In the genomic region with DNA sequence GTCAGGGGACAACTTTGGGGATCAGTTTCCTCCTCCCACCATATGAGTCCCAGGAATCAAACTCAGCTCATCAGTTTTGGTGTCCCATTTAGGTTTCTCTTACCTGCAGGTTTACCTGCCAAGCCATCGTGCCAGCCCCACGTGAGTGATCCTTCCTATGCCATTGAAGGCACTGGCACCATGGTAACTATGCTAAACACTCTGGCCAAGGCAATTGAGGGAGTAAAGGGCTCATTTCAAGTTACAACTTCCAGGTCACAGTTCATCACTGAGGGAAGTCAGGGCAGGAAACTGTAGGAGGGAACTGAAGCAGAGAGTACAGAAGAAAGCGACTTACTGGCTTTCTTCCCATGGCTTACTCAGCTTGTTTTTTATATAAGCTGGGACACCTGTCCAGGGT, we compare ENCODE assay signal across 26 mouse cellular contexts. TPM values are rescaled to one million over a fixed set of nuclear protein-coding genes. Genes with fewer than 3 reads are reported as not detected.
"Had no signal": no experiment of that assay in that cellular context is flagged by ENCODE, and none has a peak within 500 bp of the region (broad histone marks: within the 10 kb centered on the region; RNA-seq: fewer than 3 reads in every experiment).

No protein-coding gene starts in this region.

- H3K9ac ChIP-seq: embryonic facial prominence, embryonic 12.5 days; embryonic facial prominence, embryonic 13.5 days; embryonic facial prominence, embryonic 15.5 days; forebrain, embryonic 12.5 days; forebrain, embryonic 13.5 days; forebrain, embryonic 15.5 days; forebrain, postnatal 0 days had no signal

- H3K36me3 ChIP-seq: embryonic facial prominence, embryonic 10.5 days; embryonic facial prominence, embryonic 12.5 days; embryonic facial prominence, embryonic 13.5 days; embryonic facial prominence, embryonic 15.5 days; forebrain, embryonic 10.5 days; forebrain, embryonic 12.5 days; forebrain, embryonic 15.5 days had no signal

- H3K4me3 ChIP-seq: embryonic facial prominence, embryonic 10.5 days; embryonic facial prominence, embryonic 12.5 days; embryonic facial prominence, embryonic 13.5 days; embryonic facial prominence, embryonic 15.5 days; erythroblast, embryonic 14.5 days; forebrain, embryonic 10.5 days; forebrain, embryonic 12.5 days; forebrain, embryonic 13.5 days; forebrain, embryonic 15.5 days; gastrocnemius, adult 2 months; heart, adult 2 months had no signal

- H3K4me2 ChIP-seq: embryonic facial prominence, embryonic 12.5 days; embryonic facial prominence, embryonic 13.5 days; embryonic facial prominence, embryonic 15.5 days; forebrain, embryonic 12.5 days; forebrain, embryonic 13.5 days; forebrain, embryonic 15.5 days had no signal

- H3K9me3 ChIP-seq: embryonic facial prominence, embryonic 10.5 days; embryonic facial prominence, embryonic 12.5 days; embryonic facial prominence, embryonic 13.5 days; embryonic facial prominence, embryonic 15.5 days; forebrain, embryonic 10.5 days; forebrain, embryonic 12.5 days; forebrain, embryonic 13.5 days; forebrain, embryonic 15.5 days had no signal

- H3K27me3 ChIP-seq: embryonic facial prominence, embryonic 12.5 days; embryonic facial prominence, embryonic 13.5 days; embryonic facial prominence, embryonic 15.5 days; forebrain, embryonic 15.5 days had no signal

- H3K27ac ChIP-seq: embryonic facial prominence, embryonic 10.5 days; embryonic facial prominence, embryonic 12.5 days; embryonic facial prominence, embryonic 13.5 days; embryonic facial prominence, embryonic 15.5 days; forebrain, embryonic 10.5 days; forebrain, embryonic 12.5 days; forebrain, embryonic 13.5 days; forebrain, embryonic 15.5 days; gastrocnemius, adult 2 months; heart, adult 2 months had no signal

- DNase-seq: cerebellum, adult 9-10 months; cerebellum, adult 9-11 months; cerebellum, postnatal 10 days; cerebellum, postnatal 14 days; cerebellum, postnatal 25 days; cerebellum, postnatal 36 days; embryo, embryonic 11 days; forebrain, postnatal 0 days; gastrocnemius, adult 2 months; gastrocnemius, postnatal 10 days; gastrocnemius, postnatal 14 days; gastrocnemius, postnatal 25 days; gastrocnemius, postnatal 36 days; heart, adult 11 months; heart, adult 18-20 months; heart, adult 2 months had no signal

RNA-seq across cellular contexts. Expression of gene Tmem150a, which starts 11.1 kb away (rescaled TPM):
- total RNA-seq: common myeloid progenitor, adult 5-6 weeks had no signal
